Mouse (Mus musculus) Patski (cell line): Measurements from ENCODE around the gene Dysf. TPM values are rescaled to one million over a fixed set of nuclear protein-coding genes. Genes with fewer than 3 reads are reported as not detected.

Experiments used
- ATAC-seq: fragments of 100-300 bp; one replicate; pipeline ENCODE4 v1.8.0; 2021
- CTCF ChIA-PET: fragments of 350-600 bp; sonication (Branson Sonifier 250); formaldehyde crosslinking; loops from one replicate; lab custom pipeline; 2022; ENCODE audit warnings: inconsistent platforms; lab: Charles Lee
- POLR2A ChIA-PET: fragments of 350-600 bp; sonication (Branson Sonifier 250); formaldehyde crosslinking; loops from one replicate; lab custom pipeline; 2022; ENCODE audit warnings: antibody characterized with exemption, inconsistent platforms; lab: Charles Lee
- DNase-seq: peaks from one replicate; pipeline ENCODE4 v3.0.0-alpha.2; 2011; ENCODE audit warnings: low read depth, low spot score
- H3K27me3 ChIP-seq: fragments of 371-371 bp; one replicate; pipeline ENCODE4 v1.5.1; 2021
- CTCF ChIP-seq: fragments of 100-300 bp; IDR thresholded peaks from one replicate; pipeline ENCODE4 v1.5.1; 2021
- in situ Hi-C: fragments of 300-500 bp; cut with MboI; formaldehyde crosslinking; loops from 3 replicates; pipeline ENCODE4 v1.11.1; 2018; ENCODE audit warnings: low pct_unique_long_range_greater_than_20kb, mixed read lengths
- polyA plus RNA-seq: library from polyadenylated mRNA; unstranded; gene quantifications from one replicate; pipeline ENCODE4 v1.2.3, GENCODE M21; 2021

Gene Dysf
- polyA plus RNA-seq, 1 experiment from 2014 or later, result 79.8 TPM

DNA sequence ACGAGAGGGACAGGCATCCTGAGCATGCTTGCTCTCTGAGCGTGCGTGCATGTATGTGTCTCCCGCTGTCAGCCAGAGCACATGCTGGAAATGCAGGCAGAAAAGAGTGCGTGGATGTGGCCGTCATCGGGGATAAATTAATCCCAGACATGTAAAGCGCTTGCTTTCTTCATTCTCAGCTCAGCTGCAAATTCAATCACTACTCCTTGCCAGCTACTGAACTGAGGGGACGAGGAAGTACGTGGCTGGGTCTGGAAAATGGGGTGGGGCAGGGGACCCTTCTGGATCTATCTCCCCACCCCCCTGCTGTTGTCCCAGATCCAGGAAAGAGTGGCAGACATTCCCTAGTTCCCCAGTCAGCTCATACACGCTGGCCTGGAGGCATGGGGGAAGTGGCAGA, 210.7 kb downstream of the Dysf start:
- no peak for DNase-seq
- no peaks in the 10 kb centered on the region for H3K27me3 ChIP-seq
- no peak for ATAC-seq
- CTCF ChIA-PET, result no interaction called here
- TF ChIP-seq CTCF, result no peak
- POLR2A ChIA-PET, result interaction anchor here (0.6 kb wide), 1 partner anchor 59 kb away, joined by 3 read pairs; no protein-coding TSS in a partner anchor
- in situ Hi-C loops, result no loop called here

DNA sequence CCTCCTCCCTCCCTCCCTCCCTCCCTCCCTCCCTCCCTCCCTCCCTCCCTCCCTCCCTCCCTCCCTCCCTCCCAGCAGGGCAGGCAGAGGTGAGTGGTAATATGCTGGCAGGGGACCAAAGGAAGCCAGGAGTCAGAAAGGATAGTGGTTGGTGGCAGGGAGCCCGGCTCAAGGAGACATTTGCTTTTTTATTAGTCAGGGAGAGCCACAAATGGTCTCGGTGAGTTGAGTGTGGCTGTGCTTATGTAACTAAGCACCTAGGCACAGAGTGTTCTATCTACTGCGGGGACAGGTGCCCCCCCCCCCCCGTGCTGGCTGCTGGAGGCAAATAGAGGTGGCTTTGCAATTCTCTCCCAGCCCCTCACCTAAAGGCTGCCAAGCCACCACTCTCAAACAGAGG, 216.5 kb downstream of the Dysf start:
- no peaks in the 10 kb centered on the region for H3K27me3 ChIP-seq
- peak; percentile 51 for DNase-seq
- ChIA-PET CTCF (no interaction called here), POLR2A (no interaction called here)
- in situ Hi-C loops, result no loop called here
- TF ChIP-seq CTCF, result no peak
- no peak for ATAC-seq

DNA sequence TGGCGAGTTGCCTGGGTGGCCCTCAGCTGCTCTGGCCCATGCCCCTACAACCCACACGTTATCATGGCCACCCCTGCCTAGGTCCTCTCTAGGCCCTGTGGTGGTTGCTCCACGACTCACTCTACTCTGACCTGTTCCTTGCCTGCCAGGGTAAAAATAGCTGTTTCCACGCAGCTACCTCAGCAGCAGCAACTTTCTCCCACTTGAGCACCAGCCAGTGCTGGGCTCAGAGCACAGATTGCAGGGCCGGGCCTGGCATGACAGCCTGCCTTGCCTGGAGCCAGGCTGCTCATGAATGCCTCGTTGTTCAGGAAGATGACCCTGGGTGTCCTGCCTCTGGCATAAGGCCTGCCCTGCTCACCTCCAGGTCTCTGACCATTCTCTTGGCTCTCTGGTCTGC, 217.2 kb downstream of the Dysf start:
- ATAC-seq (no peak), DNase-seq (no peak)
- no peaks in the 10 kb centered on the region for H3K27me3 ChIP-seq
- in situ Hi-C loops, result no loop called here
- no peak for TF ChIP-seq CTCF
- ChIA-PET POLR2A (no interaction called here), CTCF (interaction anchor here (1.8 kb wide), 1 partner anchor 35 kb away, joined by 5 read pairs; no protein-coding TSS in a partner anchor)

DNA sequence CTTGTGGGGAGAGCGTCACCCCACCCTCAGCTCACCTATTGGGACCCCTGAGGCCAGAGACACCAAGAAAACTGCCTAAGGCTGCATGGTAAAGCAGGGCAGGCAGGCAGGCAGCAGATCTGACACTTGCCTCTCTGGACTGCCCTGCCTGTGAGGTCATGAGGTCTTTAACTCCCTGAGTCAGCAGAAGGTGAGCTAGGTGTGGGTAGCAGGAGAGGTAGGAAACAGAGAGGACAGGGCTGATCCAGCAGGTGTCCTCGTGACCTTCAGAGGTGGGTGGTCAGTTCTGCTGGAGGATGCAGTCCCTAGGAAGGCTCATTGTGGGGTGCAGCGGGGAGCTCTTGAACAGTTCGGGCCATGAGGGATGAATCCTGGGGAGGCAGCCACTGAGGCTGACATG, 219.8 kb downstream of the Dysf start:
- in situ Hi-C loops, result no loop called here
- no peak for ATAC-seq
- no peaks in the 10 kb centered on the region for H3K27me3 ChIP-seq
- ChIA-PET CTCF (no interaction called here), POLR2A (no interaction called here)
- no peak for DNase-seq
- no peak for TF ChIP-seq CTCF

DNA sequence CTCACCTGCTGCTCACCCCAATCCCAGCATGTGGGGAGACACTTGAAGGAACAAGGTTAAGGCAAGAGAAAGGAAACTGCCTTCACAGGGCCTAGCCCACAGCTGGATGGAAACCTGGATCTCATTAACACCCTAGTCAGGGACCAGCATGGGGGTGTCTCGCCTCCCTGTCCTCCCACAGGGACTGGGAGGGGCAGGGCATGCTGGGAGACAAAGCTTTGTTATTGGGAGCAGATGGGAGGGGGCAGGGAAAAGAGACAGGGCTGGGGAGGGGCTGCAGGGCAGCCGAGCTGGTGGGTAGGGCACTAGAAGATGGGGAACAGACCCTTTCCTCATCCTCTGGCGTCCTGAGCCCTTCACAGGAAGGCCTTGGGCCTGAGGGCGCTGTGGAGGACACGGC, 220.4 kb downstream of the Dysf start:
- CTCF ChIA-PET, result no interaction called here
- in situ Hi-C loops, result no loop called here
- H3K27me3 ChIP-seq, result no peaks in the 10 kb centered on the region
- POLR2A ChIA-PET, result no interaction called here
- DNase-seq (no peak), ATAC-seq (no peak)
- no peak for TF ChIP-seq CTCF

DNA sequence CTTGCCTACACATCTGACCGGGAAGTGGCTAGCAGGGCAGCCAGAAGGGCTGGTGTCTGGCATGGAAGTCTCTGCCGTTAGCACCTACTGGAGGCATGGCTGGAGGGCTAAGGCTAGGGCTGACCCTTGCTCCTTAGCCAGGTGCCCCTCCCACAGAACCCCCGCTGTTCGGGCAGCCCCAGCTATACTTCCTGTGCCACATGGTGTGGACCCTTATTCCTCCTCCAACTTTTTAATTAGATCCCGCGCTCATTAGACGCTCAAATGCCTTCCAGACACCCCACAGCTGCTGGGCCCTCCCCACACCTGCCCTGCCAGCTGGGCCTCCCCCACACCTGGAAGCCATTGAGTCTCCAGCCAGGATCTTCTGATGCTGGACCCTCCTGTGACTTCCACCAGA, 221.3 kb downstream of the Dysf start:
- in situ Hi-C loops, result no loop called here
- ATAC-seq, result no peak
- no peak for TF ChIP-seq CTCF
- no peaks in the 10 kb centered on the region for H3K27me3 ChIP-seq
- DNase-seq, result no peak
- ChIA-PET POLR2A (no interaction called here), CTCF (no interaction called here)

DNA sequence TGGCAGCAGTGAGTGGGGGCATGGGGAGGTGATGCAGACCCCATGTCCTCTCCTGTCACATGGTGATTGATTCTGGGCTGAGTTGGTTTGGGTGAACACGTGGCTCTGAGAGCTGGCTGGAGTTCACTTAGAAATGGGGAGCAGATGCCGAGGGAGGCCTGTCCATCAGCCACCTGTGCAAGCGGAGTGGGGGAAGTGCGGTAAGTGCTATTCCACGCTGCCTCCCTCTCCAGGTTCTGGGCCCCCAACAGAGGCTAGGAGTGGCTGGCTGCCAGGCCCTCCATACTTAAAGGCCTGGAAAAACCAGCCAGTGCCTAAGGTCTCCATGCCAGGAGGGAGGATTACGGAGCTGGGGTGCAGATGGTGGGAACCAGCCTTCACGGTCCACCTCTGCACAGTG, 222.7 kb downstream of the Dysf start:
- no peak for ATAC-seq
- no peak for DNase-seq
- no peak for TF ChIP-seq CTCF

DNA sequence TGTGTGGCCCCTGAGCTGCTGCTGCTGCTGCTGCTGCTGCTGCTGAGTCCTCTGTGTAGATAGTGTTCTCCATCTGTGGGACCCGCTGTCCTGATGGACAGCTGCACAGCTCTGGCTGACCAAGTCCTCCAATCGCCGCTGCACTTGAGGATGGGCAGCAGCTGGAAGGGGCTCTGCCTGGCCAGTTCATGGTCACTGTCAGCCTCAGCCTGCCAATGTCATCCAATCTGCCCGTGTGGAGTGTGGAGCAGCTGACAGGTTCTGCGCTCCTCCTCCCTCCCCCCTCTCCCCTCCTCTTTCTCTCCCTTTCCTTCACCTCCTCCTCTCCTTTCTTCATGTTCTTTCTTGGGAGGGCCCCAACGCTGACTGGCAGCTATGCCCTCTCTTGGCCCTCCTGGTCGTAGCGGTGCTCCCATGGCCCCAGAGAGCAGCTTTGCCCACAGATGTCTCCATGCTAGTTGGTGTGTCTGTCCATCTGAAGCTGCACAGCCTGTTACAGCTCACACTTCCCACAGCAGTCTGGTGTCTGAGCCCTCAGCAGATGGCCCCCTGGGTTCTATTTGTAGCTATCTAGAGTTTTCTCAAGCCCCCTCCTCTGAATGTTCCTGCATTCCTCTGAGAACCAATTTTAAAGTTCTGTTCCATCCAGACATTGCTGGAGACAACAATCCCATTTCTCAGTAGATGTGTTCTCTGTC, 223.8 kb downstream of the Dysf start:
- ChIA-PET POLR2A (interaction anchor here (0.8 kb wide), 1 partner anchor 91 kb away, joined by 3 read pairs; no protein-coding TSS in a partner anchor), CTCF (interaction anchor here (1.2 kb wide), 1 partner anchor 12 kb away, joined by 4 read pairs; no protein-coding TSS in a partner anchor)
- no peak for DNase-seq
- in situ Hi-C loops, result no loop called here
- ATAC-seq, result no peak
- no peaks in the 10 kb centered on the region for H3K27me3 ChIP-seq
- no peak for TF ChIP-seq CTCF

More for the DNA sequence above, 222.7 kb downstream of the Dysf start:
- CTCF ChIA-PET, result no interaction called here
- no peaks in the 10 kb centered on the region for H3K27me3 ChIP-seq
- in situ Hi-C loops, result no loop called here
- POLR2A ChIA-PET, result no interaction called here

DNA sequence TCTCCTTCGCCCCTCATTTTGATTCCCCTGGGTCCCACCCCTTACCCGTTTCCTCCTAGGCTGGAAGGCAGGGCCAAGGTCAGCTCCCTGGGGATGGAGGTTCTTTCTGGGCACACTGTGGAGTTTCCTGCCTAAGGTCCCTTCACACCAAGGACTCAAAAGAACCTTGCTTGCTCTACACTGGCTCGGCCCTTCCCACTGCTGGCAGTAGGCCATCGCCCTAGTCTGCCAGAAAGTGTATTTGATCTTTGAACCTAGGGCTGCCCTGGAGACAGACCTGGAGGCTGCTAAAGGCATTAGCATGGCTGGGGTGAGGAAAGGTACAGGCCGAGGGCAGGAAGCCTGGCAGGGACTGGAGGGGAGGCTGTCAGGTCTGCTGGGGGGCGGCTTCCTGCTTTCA, 225.4 kb downstream of the Dysf start:
- no peaks in the 10 kb centered on the region for H3K27me3 ChIP-seq
- in situ Hi-C loops, result no loop called here
- CTCF ChIA-PET, result interaction anchor here (1.2 kb wide), 1 partner anchor 13 kb away, joined by 4 read pairs; no protein-coding TSS in a partner anchor
- ATAC-seq, result no peak
- DNase-seq, result no peak
- POLR2A ChIA-PET, result no interaction called here
- TF ChIP-seq CTCF, result no peak

DNA sequence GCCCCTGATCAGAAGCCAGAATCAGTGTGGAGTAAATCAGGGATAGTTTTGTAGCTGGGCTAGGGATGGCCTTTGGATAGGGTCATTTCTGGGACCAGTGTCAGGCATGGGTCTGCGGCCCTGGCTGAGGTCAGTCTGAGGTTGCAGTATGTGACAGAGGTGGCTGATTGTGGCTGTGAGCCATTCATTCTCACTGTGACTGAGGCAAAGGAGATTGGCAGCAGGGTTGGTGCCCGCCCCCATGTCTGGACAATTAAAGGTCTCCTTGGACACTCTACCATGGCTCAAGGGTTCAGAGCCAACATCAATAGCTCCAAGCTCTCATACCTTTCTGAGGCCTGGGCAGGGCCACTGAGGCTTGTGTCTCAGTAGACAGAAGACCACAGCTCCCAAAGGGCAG, 227.0 kb downstream of the Dysf start:
- CTCF ChIA-PET, result no interaction called here
- TF ChIP-seq CTCF, result no peak
- in situ Hi-C loops, result no loop called here
- no peaks in the 10 kb centered on the region for H3K27me3 ChIP-seq
- DNase-seq (no peak), ATAC-seq (no peak)
- POLR2A ChIA-PET, result interaction anchor here (1.6 kb wide), 1 partner anchor 9 kb away, joined by 4 read pairs; no protein-coding TSS in a partner anchor

DNA sequence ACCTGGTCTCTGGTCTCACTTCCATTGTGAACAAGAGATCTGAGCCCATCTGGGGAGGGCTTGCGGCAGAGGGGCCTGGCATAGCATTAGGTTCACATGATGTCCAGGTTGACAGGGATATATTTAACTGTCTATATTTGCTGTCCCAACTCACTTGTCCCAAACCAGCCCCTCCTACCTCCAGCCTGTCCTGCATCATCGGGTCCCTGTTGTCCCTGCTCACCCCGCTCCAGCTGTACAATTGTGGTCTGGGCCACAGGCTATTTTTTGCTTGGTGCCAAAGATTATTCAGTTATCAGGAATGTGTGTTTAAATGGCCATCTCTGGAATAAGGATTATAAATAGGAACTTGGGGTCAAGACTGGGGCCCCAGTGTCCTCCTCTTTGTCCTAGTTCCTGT, 235.0 kb downstream of the Dysf start:
- no peaks in the 10 kb centered on the region for H3K27me3 ChIP-seq
- in situ Hi-C loops, result no loop called here
- DNase-seq, result no peak
- no peak for ATAC-seq
- ChIA-PET POLR2A (no interaction called here), CTCF (no interaction called here)
- no peak for TF ChIP-seq CTCF
